Mouse (Mus musculus) layer of hippocampus, adult 2 months (tissue): ENCODE measurements around the gene Vmn1r229. TPM values are rescaled to one million over a fixed set of nuclear protein-coding genes. Genes with fewer than 3 reads are reported as not detected.

Experiments used
- DNase-seq, 2 experiments: peaks; one replicate each; pipeline ENCODE4 v3.0.0; 2022; ENCODE audit warnings: low spot score in 2 of 2
- H3K27ac ChIP-seq: fragments of 200-600 bp; 2 replicates; pipeline ENCODE4 v1.8.1; 2022
- H3K4me3 ChIP-seq: fragments of 200-600 bp; 2 replicates; pipeline ENCODE4 v1.8.1; 2022; ENCODE audit warnings: mild to moderate bottlenecking
- CTCF ChIP-seq: fragments of 200-600 bp; conservative IDR thresholded peaks from 2 replicates; pipeline ENCODE4 v1.8.1; 2022; ENCODE audit warnings: antibody characterized with exemption, mild to moderate bottlenecking, moderate library complexity
- long read RNA-seq, 2 experiments: library from polyadenylated mRNA; stranded (forward); transcript quantifications; one replicate each; pipeline ENCODE4 v2.0.0; 2021; ENCODE audit warnings: borderline mapping rate in 2 of 2
- total RNA-seq, 2 experiments: library from RNA; stranded (reverse); gene quantifications; 2 replicates each; pipeline ENCODE4 v1.2.3; 2021

Vmn1r229 gene
- total RNA-seq: under 1 TPM in 1 of 2 experiments, not detected in 1; 0.05 TPM
- long read RNA-seq, experiment 1: 0 reads
- long read RNA-seq, experiment 2: 0 reads

DNA sequence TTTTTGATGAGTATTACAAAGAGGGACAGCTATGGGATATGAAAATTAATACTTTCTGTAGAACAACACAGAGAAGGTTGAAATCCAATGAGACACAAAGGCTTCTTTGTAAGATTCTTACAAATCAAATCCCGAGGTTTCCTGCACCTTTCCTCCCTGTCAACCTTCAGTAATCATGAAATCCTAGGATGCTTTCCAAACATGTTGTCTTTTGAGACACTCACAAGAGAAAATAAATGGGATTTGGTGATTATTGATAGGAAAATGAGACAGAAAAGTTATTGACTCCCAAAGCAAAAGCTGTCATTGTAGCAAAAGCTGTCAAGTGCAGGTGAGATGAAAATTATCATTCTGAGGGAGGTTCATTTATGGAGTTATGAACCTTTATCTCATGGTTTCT is at the start of gene Vmn1r229:
Gene Vmn1r229, plus strand, starts transcription at position 301 of the 400 bp plus-strand sequence.
- DNase-seq: no peak
- no peak for TF ChIP-seq CTCF
- Histone ChIP-seq H3K4me3 (no peak within 1 kb of the TSS), H3K27ac (no peak within 1 kb of the TSS)

DNA sequence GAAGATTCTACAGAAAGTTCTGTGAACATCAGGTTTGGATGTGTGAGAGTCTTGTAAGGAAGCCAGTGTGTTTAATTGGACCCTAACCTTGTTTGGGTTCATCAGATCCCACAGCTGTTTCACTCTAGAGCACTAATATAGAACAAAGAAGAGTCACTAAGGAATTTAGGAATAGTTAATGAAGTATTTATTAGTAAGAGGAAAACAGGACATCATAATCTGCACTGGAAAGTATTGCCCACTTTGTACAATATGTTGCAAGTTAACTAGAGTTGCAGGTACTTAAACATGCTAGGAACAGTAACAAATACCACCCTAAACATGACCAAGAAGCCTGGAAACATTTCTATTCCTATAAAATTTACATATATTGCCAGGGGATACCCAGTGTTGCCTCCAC is 25.3 kb upstream of the Vmn1r229 start, which contains the start of gene Vmn1r228:
Gene Vmn1r228, minus strand, starts transcription at position 101 of the 400 bp plus-strand sequence.
- no peak within 1 kb of the TSS for H3K4me3 ChIP-seq
- H3K27ac ChIP-seq: no peak within 1 kb of the TSS
- no peak for TF ChIP-seq CTCF
- no peak for DNase-seq

DNA sequence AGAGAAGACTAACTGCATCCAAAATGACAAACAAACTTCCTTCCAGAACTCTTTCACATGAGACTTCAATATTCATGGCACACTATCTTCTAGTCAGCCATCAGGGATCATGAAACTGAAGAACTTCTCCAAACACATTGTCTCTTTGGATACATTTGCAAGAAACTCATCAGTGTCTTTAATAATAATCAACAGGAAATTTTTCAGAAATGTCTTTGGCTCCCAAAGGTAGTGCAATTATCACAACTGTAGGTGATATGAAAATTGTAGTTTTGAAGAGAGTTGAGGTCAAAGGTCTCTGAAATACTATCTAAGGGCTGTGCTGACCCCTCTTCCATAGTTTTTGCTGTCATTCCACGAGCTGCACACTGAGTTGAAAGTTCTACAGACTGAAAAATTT is 28.8 kb downstream of the Vmn1r229 start, which contains the start of gene Vmn1r230:
Gene Vmn1r230, plus strand, starts transcription at position 301 of the 400 bp plus-strand sequence.
- H3K27ac ChIP-seq: no peak within 1 kb of the TSS
- no peak for TF ChIP-seq CTCF
- no peak for DNase-seq
- H3K4me3 ChIP-seq: no peak within 1 kb of the TSS

Other genes starting within 250 kb of the Vmn1r229 start
- gene Vmn2r109, start 246.8 kb upstream of the Vmn1r229 start, total RNA-seq: not detected
- gene Vmn2r110, start 215.1 kb upstream of the Vmn1r229 start, total RNA-seq: not detected
- gene Fpr-rs3, start 186.7 kb upstream of the Vmn1r229 start, total RNA-seq: not detected
- gene Vmn1r226, start 128.7 kb upstream of the Vmn1r229 start, total RNA-seq: not detected
- not detected for gene Vmn1r227, start 81.7 kb upstream of the Vmn1r229 start, total RNA-seq
- gene Vmn1r228, start 25.4 kb upstream of the Vmn1r229 start, total RNA-seq: not detected
- gene Vmn1r230, start 28.9 kb downstream of the Vmn1r229 start, total RNA-seq: not detected
- not detected for gene Vmn1r231, start 93.5 kb downstream of the Vmn1r229 start, total RNA-seq
- gene Vmn1r232, start 108.2 kb downstream of the Vmn1r229 start, total RNA-seq: not detected
- gene Ppp2r1a, start 133.8 kb downstream of the Vmn1r229 start, total RNA-seq: 100 to 1,000 TPM; 562 to 601 TPM
- gene Vmn1r233, start 184.9 kb downstream of the Vmn1r229 start, total RNA-seq: not detected
- 10 to 100 TPM; 22.1 to 22.7 TPM for gene Zfp160, start 197.3 kb downstream of the Vmn1r229 start, total RNA-seq